Mouse (Mus musculus): ENCODE data around the gene Cep104.

The Cep104 gene

GRCm38 (mm10) chr4:153993505-153993904 is 18.5 kb downstream of the Cep104 start:
- no peak for DNase-seq (ENCODE audit: low spot score)

DNA sequence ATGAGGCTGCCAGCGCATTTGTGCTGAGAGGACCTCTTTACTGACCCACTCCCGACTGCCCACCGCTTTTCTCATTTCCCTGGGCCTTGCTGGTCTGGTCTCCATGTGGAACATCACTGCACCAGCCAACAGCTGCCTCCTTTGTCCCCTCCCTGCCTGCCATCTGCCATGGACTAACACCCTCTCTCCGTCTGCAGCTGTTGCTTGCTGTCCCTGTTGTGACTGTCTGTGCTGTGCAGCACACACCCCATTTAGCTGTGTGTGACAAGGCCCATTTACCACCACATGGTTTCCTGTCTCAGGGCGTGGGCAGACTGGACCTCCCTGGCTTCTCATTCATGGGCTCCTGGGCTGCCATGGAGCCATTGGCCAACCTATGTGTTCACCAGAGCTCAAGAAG is 30.5 kb downstream of the Cep104 start:
- no peak for DNase-seq (ENCODE audit: low spot score)

- DNase-seq (ENCODE audit: low spot score), result no peak
These were observed 31.3 kb downstream of the Cep104 start for GRCm38 (mm10) chr4:154006264-154006663.

DNA sequence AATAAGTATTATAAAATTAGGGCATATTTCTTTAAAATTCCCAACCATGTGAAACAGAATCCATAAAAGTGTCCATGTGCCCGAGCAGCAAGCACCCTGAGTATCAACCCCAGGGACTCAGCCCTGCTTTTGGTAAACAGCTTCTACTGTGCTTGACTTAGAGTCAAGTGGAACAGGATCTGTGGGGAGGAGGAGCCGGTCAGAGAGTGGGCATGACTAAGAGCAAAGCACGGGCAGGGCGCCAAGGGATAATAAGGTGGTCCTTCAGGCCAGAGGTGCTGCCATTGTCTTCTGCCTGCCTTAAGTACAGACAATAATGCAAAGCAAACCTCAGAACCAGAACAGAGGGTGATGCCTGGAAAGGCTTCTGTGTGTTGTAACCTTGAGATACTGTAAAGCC is 32.8 kb downstream of the Cep104 start:
- DNase-seq (ENCODE audit: low spot score), result no peak

DNA sequence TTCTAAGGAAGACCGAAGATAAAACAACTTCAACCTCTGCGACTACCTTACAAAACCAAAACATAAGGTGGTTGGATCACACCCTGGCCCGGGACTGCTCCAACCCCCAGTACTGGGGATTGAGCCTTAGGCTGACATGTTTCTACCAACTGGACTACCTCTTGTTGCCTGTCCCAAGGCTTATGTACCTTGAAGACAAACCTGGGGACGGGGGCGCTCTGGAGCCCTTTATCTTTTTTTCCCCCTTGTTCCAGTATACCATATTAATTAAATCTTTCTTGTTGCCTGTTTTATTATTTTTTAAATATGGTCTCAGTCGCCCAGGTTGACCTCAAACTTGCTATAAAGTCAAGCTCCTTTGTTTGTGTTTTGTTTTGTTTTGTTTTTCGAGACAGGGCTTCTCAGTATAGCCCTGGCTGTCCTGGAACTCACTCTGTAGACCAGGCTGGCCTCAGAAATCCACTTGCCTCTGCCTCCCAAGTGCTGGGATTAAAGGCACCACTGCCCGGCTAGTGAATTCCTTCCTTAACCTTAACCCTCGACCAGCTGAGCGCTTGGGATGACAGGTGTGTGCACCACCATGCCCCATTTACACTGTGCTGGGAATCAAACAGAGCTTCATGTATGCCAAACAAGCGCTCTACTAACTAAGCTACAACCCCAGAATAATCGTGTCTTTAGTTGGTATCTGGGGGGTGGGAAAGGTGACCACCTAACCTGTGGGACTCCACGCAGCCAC is 36.1 kb downstream of the Cep104 start:
- DNase-seq (ENCODE audit: low spot score), result no peak

DNA sequence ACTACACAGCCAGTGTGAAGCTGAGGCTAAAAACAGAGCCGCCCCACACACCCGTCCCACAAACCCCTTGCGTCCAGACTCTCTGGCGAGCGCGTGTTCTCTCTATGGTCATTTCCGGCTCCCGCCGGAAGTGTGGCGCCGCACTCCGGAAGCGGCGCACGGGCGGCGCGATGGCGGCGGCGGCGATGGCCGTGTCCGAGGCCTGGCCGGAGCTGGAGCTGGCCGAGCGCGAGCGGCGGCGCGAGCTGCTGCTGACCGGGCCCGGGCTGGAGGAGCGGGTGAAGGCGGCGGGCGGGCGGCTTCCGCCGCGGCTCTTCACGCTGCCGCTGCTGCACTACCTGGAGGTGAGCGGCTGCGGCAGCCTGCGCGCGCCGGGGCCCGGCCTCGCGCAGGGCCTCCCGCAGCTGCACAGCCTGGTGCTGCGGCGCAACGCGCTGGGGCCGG is 36.7 kb downstream of the Cep104 start, which contains the start of gene Lrrc47:
Lrrc47 (plus strand) TSS at position 86 of the 444 bp plus-strand sequence.
- DNase-seq (ENCODE audit: low spot score), result peak; percentile 84

DNA sequence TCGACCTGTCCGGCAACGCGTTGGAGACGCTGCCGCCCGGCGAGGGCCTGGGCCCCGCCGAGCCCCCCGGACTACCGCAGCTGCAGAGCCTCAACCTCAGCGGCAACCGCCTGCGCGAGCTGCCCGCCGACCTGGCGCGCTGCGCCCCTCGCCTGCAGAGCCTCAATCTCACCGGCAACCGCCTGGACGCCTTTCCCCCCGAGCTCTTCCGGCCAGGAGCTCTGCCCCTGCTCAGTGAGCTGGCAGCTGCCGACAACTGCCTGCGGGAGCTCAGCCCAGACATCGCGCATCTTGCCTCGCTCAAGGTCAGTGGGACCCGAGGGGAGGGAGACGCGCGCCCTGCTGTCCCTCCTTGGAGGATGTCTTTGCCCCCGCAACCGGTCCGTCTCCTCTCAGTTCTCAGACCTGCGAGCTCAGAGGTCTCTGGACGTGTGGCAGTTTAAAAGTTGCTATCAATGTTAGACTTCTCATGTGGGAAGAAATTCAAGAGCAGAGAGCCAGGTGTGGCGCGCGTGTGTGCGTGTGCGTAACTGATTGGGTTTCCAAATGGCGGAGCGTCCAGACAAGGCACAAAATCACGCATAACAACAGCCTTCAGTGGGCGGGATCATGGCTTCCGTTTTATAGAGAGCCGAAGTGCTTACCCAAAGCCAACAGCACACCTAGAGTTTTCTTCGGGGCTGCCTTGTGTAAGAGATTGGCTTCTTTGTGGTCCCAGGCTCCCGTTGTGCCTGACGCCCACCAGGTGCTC is 37.3 kb downstream of the Cep104 start:
- DNase-seq (ENCODE audit: low spot score), result peak; percentile 26

DNA sequence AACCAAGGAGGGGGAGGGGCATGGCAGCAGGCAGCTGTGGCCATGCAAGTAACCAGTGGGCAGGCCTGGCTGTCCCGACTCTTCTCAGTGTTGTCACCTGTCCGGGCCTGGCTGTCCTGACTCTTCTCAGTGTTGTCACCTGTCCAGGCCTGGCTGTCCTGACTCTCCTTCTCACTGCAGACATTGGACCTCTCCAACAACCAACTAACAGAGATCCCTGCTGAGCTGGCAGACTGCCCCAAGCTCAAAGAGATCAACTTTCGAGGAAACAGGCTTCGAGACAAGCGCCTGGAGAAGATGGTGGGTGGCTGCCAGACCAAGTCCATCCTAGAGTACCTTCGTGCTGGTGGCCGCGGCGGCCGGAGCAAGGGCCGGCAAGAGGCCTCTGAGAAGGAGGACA is 40.5 kb downstream of the Cep104 start:
- no peak for DNase-seq (ENCODE audit: low spot score)

DNA sequence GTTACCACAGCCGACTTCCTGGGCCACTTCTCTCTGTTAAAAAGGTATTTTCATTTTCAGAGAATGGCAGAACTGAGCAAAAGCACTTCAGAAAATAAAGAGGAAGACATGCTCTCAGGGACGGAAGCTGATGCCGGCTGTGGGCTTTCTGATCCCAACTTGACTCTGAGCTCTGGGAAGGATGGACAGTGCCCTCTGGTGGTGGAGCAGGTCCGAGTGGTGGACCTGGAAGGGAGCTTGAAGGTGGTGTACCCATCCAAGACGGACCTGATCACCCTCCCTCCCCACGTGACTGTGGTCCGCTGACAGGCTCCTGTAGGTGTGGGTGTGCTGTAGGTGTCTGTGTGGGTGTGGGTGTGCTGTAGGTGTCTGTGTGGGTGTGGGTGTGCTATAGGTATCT is 44.6 kb downstream of the Cep104 start:
- DNase-seq (ENCODE audit: low spot score), result peak; percentile 69

GRCm38 (mm10) chr4:154021432-154021831 is 46.4 kb downstream of the Cep104 start:
- DNase-seq (ENCODE audit: low spot score), result peak; percentile 49

GRCm38 (mm10) chr4:154022407-154022806 is 47.4 kb downstream of the Cep104 start:
- DNase-seq (ENCODE audit: low spot score), result peak; percentile 33

DNA sequence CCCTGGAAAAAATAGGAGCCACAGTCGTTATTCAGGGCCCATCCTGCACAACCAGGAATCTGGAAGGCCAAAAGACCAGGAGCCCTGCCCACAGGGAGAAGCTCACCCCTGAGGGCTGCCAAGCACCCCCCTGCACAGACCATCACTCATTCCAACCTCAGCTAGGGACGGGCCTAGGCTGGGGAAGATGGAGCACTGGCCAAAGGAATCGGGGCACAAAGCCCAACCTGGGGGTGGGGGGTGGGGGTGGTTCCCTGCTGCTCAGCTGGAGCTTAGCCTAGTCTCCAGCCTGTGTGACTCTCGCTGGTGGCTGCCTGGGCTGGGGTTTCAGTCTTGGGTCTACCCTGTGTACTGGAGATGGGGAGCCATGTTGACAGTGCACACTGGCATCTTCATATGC is 47.9 kb downstream of the Cep104 start:
- DNase-seq (ENCODE audit: low spot score), result peak; percentile 30

DNA sequence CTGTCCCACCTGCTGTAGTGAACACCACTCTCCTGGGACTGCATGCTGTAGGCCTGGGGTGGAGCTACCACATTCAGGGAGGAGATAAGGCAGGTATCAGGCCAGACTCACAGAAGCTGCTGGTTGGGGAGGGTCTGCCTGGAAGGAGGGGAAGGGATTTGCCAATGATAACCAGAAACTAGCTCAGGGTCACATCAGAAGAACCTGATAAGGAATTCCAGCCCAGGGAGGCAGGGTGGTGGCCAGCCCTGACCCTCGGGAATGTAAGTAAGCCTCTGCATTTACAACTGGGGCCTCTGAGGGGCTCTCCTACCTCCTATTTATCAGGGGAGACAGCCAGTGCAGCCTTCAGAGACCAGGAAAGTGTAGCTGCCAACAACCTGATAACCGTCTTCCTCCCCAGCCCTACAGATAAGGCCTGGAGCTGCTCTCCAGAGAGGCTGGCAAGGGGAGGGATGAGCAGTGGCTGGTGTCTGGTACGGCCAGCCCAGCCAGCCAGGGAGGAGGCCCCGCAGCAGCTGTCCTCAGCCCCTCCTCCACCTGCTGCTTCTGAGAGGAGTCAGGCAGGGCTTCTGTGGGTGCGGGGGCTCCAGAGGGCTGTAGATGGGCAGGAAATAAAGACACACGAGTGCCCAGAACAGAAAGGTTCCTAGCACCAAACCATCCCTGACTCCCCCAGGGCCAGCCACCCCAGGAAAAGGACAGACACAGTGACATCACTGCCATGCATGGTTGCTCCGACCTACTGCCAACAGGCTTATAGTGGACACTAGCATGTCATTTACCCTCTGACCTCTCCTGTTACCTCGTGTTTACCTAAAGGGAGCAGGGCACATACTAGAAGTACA is 49.0 kb downstream of the Cep104 start:
- DNase-seq (ENCODE audit: low spot score), result peak; percentile 56

DNA sequence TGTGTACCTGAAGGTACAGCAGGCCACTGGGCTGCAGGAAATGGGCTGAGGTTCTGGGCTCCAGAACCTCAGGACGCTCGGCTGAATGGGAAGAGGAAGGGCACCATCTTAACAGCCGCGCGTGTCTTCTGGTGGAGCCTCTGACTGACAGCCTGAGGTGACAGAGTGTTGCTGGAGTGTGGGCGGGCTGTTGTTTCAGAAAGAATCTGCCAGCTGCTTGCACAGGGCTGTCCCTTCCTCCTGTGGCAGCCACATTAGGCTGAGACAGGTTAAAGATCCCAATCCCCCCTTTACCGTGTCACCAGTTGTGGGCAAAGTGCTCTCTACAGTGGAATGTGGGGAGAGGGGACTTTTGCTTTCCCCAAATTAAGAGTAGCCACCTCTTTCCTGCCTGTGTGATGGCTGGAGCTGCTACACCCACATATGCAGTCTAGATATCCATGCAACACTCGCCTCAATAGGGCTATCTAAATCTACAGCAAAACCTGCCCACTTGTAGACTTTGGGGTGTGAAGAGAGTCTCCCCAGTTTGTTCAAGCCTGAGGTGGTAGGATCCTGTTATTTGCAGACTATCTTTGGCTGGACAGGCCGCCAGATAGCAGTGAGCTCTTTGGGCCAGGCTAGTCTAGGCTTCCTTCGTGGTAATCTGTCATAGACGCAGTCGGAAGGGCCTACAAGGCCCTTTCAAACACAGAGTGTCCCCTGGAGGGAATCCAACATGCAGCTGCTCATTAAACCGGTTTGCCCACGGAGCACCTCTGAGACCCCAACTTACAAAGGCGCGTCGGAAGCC is 49.9 kb downstream of the Cep104 start:
- DNase-seq (ENCODE audit: low spot score), result peak; percentile 32

DNA sequence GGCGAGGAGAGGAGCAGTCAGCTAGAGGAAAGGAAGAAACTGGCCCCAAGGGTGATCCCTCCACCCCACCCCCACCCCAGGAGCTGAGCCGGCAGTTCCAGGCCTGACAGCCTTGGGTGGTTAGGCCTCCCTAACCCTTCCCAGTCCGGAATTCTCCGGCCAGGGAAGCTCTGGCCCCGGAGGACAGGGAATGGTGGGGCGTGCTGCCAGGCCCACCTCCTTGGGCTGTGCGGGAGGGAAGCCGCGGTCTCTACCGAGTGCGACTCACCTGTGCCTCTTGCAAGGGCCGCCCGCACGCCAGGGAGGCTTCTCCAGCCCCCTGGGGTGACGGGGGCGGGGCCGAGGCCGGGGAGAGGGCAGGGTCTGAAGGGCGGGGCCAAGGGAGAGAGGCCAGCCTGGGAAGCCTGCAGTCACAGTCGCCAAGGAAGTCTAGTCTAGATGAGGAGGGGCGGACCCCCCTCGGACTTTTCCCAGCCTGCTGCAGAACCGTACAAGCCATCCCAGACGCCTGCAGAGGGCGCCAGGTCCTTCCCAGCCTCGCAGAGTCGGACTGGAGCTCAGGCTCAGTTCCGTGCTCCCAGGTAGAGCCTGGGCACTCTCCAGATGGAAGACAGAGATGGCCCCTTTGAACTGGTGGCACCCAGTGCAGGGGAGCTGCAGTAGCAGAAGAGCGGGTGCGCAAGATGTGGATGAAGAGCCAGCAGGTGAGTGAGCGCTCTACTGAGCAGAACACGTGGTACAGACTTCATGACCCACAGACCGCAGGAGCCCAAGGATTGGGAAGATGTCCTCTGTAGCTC is 50.8 kb downstream of the Cep104 start, which contains the start of gene Smim1:
Smim1 (minus strand) TSS at position 590 of the 800 bp plus-strand sequence.
- DNase-seq (ENCODE audit: low spot score), result peak; percentile 80

- DNase-seq (ENCODE audit: low spot score), result no peak
These were observed 51.4 kb downstream of the Cep104 start for GRCm38 (mm10) chr4:154026441-154026761.

GRCm38 (mm10) chr4:154028066-154028465 is 53.1 kb downstream of the Cep104 start:
- DNase-seq (ENCODE audit: low spot score), result no peak

DNA sequence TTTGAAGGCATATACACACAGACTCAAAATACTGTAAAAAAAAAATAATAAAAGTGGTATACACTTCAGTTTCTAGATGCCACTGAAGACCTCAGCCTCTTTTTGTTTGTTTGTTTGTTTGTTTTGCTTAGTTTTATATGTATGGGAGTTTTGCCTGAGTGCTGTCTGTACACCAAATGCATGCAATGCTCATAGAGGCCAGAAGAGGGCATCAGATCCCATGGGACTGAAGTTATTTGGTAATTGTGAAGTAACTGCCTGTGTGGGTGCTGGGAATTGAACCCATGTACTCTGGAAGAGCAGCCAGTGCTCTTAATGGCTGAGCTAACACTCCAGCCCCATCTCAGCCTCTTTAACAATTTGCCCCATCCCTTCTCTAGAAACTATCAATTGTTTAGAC is 53.7 kb downstream of the Cep104 start:
- DNase-seq (ENCODE audit: low spot score), result no peak

DNA sequence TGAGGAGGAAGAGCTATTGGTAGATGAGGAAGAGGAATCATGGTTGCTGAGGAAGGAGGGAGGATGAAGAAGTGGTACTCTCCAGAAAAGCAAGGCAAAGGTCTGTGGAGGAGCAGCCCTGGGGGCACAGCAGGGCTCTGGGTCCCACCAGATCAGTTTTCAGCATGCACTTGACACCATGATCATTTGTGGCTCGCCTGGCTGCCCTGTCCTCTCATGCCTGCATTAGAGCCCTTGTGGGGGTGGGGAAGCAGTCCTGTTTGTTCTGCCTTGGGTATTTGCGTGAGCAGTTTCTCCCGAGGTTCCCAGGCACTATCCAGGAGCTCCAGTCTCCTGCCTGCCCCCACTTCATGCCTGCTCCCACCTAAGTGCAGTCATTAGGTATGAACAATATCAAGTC is 62.1 kb downstream of the Cep104 start:
- no peak for DNase-seq (ENCODE audit: low spot score)

DNA sequence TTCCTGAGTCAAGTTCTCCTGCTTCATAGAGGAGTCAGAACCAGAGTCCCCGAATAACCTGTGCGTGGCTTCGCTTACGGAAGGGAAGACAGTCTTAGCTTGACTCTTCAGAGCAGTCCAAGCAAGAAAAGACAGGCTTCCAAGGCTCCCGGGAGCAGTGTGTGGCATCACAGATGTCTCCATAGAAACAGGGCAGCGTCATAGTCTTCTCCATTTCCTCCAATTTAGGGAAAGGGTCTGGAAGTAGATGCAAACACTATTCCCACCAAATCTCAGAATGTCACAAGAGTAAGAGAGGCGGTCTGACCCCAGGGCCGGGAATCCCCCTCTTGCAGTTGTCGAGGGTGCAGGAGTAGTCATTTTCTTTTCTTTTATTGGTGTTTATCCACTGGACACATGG is 67.6 kb downstream of the Cep104 start, which contains the start of gene Ccdc27:
Ccdc27 (minus strand) TSS at position 101 of the 400 bp plus-strand sequence.
- DNase-seq (ENCODE audit: low spot score), result no peak

- no peak for DNase-seq (ENCODE audit: low spot score)
These were observed 70.8 kb downstream of the Cep104 start for GRCm38 (mm10) chr4:154045837-154046236.
